Mouse (Mus musculus) forebrain, postnatal 0 days (tissue): ENCODE measurements at regions not wholly inside any gene's neighbourhood (a gene's known extent, or its start where the extent isn't known, plus 50 kb on each side); places are given as distances from the start of the nearest gene placed in this dataset.

Source experiments
- ATAC-seq: fragments of 200-750 bp; cut with Nextera tagmentation; 2 replicates; pipeline ENCODE4 v1.8.0; 2017; ENCODE audit warnings: mild to moderate bottlenecking, moderate library complexity
- DNase-seq: peaks from one replicate; pipeline ENCODE4 v3.0.0-alpha.2; 2015
- H3K27ac ChIP-seq: fragments of 300-500 bp; sonication (generic); 2 replicates; pipeline ENCODE4 v1.5.1; 2014; ENCODE audit warnings: low read depth, mild to moderate bottlenecking, antibody characterized with exemption, low read length, moderate library complexity, mixed read lengths
- H3K27me3 ChIP-seq: fragments of 300-500 bp; sonication (generic); 2 replicates; pipeline ENCODE4 v1.6.1; 2014; ENCODE audit warnings: mild to moderate bottlenecking, low read length, mixed read lengths; ENCODE audit not compliant: insufficient read depth
- H3K36me3 ChIP-seq: fragments of 300-500 bp; sonication (generic); 2 replicates; pipeline ENCODE4 v1.6.1; 2014; ENCODE audit warnings: mild to moderate bottlenecking, moderate library complexity; ENCODE audit not compliant: insufficient read depth
- H3K4me1 ChIP-seq: fragments of 300-500 bp; sonication (generic); 2 replicates; pipeline ENCODE4 v1.6.1; 2014; ENCODE audit warnings: antibody characterized with exemption; ENCODE audit not compliant: insufficient read depth
- H3K4me2 ChIP-seq: fragments of 300-500 bp; sonication (generic); 2 replicates; pipeline ENCODE4 v1.6.1; 2014; ENCODE audit warnings: low read depth, mild to moderate bottlenecking, moderate library complexity
- H3K4me3 ChIP-seq: fragments of 300-500 bp; sonication (generic); 2 replicates; pipeline ENCODE4 v1.5.1; 2014; ENCODE audit warnings: low read depth, low read length, mixed read lengths
- H3K9ac ChIP-seq: fragments of 300-500 bp; sonication (generic); 2 replicates; pipeline ENCODE4 v1.6.1; 2014; ENCODE audit warnings: mild to moderate bottlenecking
- H3K9me3 ChIP-seq: fragments of 300-500 bp; sonication (generic); 2 replicates; pipeline ENCODE4 v1.6.1; 2016; ENCODE audit warnings: low read length
- CTCF ChIP-seq: sonication (generic); IDR thresholded peaks from 2 replicates; pipeline ENCODE4 v1.5.1; 2016; ENCODE audit warnings: antibody characterized with exemption, control low read depth, low read depth
- WGBS: fragments of 180-500 bp; shearing (Covaris S2); extraction: QIAGEN DNeasy Blood & Tissue Kit; methylation state at CpG from one replicate; pipeline ENCODE4 v1.1.7; 2014; 5-methylcytosine and 5-hydroxymethylcytosine counted together

DNA sequence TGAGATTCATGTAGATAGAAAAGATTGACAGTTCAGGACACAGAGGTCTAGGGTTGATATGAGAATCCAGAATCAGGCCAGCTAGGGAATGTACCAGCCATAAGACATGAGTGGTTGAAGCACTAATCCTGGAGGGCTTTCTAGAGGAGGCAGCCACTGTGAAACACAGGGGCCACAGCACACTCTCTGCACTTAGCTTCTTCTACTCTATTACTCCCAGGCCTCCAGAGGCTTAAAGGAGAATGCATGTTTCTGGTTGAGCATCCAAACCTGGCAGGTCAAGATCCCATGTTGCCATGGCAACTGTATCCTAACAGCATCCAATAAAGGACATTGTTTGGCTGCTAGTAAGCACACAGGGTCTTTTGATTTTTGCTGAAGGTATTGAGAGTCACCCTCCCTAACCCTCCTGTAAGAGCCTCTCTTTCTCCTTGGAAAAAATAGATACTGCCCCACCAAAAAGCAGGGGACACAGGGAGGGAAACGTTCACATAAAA lies 76.9 kb upstream of the Pcbd1 start:
- no peak overlapping the region for H3K4me3 ChIP-seq
- no peaks in the 10 kb centered on the region for H3K9me3 ChIP-seq
- H3K27me3 ChIP-seq: no peaks in the 10 kb centered on the region
- peak; percentile 46 for ATAC-seq
- peak; percentile 49 for DNase-seq
- WGBS: 13% methylated on average over 1 of the region's 1 CpGs
- H3K36me3 ChIP-seq: no peaks in the 10 kb centered on the region
- no peak for TF ChIP-seq CTCF
- no peak overlapping the region for H3K4me2 ChIP-seq
- no peak overlapping the region for H3K9ac ChIP-seq
- H3K4me1 ChIP-seq: no peaks in the 10 kb centered on the region
- no peak overlapping the region for H3K27ac ChIP-seq

DNA sequence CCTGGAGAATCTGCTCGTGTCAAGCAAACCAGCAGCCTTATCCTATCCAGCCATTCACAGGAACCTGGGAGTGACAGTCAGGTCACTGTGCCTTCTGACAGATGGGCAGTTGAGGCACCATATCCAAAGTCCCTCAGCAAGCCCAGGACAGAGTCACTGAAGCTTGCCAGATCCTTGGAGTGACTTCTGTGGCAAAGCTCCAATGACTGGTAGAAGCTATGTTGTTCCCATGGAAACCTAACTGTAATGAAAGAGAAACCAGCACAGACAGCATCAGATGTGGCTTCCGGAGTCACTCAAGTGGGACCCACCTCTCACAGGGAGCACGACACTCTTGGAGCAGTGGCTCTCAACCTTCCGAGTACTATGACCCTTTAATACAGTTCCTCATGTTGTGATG lies 78.4 kb upstream of the Pcbd1 start:
- H3K4me2 ChIP-seq: no peak overlapping the region
- H3K4me3 ChIP-seq: no peak overlapping the region
- DNase-seq: peak; percentile 65
- ATAC-seq: peak; percentile 76
- H3K4me1 ChIP-seq: no peaks in the 10 kb centered on the region
- H3K27ac ChIP-seq: no peak overlapping the region
- TF ChIP-seq CTCF: no peak
- WGBS: 59% methylated on average over 4 of the region's 4 CpGs
- no peaks in the 10 kb centered on the region for H3K27me3 ChIP-seq
- H3K9me3 ChIP-seq: no peaks in the 10 kb centered on the region
- H3K9ac ChIP-seq: no peak overlapping the region
- H3K36me3 ChIP-seq: no peaks in the 10 kb centered on the region

DNA sequence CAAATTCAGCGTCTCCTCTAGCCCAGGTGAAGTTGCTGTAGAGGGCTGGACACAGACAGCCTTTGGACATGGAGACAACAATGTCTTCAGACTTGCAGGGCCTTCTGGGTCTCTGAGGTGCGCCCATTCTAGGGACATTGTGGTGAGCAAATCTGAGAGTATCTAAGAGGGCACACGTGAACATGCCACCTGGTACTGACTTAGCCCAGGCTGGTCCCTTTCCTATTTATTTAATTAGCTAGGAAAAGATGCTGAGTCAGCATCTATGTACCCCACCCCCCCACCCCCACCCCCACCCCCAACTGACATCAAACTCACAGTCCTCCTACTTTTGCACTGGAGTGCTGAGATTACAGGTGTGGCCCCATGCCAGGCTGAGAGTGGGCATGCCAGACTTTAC lies 81.7 kb upstream of the Pcbd1 start:
- TF ChIP-seq CTCF: no peak
- no peak overlapping the region for H3K4me2 ChIP-seq
- WGBS: 91% methylated on average over 3 of the region's 3 CpGs

DNA sequence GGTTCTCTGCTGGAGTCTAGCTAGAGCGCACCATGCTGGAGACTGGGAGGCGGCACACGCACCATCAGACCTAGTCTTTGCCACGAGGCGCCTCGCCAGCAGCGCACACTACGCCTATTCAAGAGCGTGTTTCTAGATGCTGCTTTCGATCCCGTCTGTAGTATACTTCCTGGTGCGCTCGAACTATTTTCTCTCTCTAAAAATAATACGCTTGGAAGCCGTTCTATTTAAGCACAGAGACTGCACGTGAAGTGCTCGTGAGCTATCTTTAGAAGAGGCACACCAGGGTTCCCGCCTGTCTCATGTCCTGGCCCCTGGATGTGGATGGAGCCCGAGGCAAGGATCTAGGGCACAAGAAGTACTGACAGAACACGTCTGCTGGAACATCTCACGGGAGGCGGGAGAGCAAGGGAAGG lies 87.4 kb upstream of the Pcbd1 start:
- no peak; the same call in 1 of the 2 replicates for ATAC-seq

More for the DNA sequence above, 81.7 kb upstream of the Pcbd1 start:
- no peaks in the 10 kb centered on the region for H3K36me3 ChIP-seq
- H3K9me3 ChIP-seq: no peaks in the 10 kb centered on the region
- no peak overlapping the region for H3K9ac ChIP-seq
- H3K4me3 ChIP-seq: no peak overlapping the region
- ATAC-seq (no peak), DNase-seq (no peak)
- H3K27me3 ChIP-seq: no peaks in the 10 kb centered on the region
- no peak overlapping the region for H3K27ac ChIP-seq
- H3K4me1 ChIP-seq: no peaks in the 10 kb centered on the region

DNA sequence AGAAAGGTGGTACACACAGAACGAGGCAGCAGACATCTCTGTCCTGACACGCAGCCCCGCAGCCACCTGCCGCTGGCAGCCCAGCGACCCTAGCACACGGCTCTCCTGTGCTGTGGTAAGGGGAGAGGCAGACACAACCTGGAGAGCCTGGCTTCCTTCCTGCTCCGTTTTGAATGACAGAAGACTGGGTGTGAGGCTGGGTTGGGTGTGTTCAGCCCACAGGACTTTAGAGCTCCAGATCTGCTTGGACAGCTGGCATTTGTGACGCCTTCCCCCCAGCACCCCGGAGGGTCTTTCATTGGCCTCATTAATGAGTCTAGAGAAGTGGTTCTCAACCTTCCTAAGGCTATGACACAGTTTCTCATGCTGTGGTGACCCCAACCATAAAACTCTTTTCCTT lies 91.7 kb upstream of the Pcbd1 start:
- no peak overlapping the region for H3K4me3 ChIP-seq
- no peak overlapping the region for H3K4me2 ChIP-seq
- no peak for DNase-seq
- H3K4me1 ChIP-seq: no peaks in the 10 kb centered on the region
- H3K27me3 ChIP-seq: no peaks in the 10 kb centered on the region
- no peak for TF ChIP-seq CTCF
- no peak overlapping the region for H3K9ac ChIP-seq
- 66% methylated on average over 9 of the region's 9 CpGs for WGBS
- no peak for ATAC-seq
- no peak overlapping the region for H3K27ac ChIP-seq
- H3K36me3 ChIP-seq: no peaks in the 10 kb centered on the region
- H3K9me3 ChIP-seq: 0 out of 2 replicates have a peak, but pooled peaks cover 6% of the 10 kb centered on the region

More for the DNA sequence above, 87.4 kb upstream of the Pcbd1 start:
- H3K27me3 ChIP-seq: no peaks in the 10 kb centered on the region
- H3K4me2 ChIP-seq: no peak overlapping the region
- H3K36me3 ChIP-seq: no peaks in the 10 kb centered on the region
- H3K4me3 ChIP-seq: no peak overlapping the region
- DNase-seq: no peak
- H3K9me3 ChIP-seq: no peaks in the 10 kb centered on the region
- no peak overlapping the region for H3K27ac ChIP-seq
- no peak overlapping the region for H3K9ac ChIP-seq
- no peaks in the 10 kb centered on the region for H3K4me1 ChIP-seq
- no peak for TF ChIP-seq CTCF
- 88% methylated on average over 22 of the region's 22 CpGs for WGBS

DNA sequence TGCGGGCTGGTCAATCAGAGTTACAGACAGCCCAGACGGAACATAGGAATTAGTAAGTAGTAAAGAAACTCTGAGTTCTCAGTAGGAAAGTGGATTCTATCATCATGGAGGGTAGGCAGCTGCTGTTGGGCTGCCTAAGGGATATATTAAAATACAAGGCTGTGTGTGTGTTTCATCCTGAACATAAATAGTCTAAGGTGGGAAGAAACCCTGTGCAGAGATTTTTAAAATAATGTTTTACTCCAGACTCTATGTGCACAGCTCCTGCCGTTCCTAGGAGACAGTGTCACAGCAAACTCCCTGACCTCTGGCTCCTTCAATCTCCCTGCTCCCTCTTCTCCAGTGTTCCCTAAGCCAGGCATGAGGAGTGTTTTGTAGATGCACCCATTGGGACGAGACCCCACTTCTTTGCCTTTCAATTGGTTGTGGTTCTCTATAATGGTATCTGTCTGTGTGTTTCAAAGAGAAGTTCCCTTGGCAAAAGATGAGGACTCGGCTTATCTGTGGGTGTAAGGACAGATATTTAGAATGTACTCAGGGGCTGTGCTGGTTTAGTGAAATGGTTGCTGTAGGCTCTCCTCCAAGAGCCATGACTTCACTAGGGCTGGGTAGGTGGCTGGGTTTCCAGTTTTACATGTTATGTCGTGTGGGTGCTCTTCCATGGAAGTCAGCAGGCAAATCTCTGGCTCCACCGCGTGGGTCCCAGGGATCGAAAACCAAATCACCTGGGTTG lies 93.1 kb upstream of the Pcbd1 start:
- Histone ChIP-seq H3K4me1 (no peaks in the 10 kb centered on the region), H3K27me3 (no peaks in the 10 kb centered on the region), H3K27ac (no peak overlapping the region), H3K36me3 (no peaks in the 10 kb centered on the region), H3K9ac (no peak overlapping the region), H3K4me2 (no peak overlapping the region), H3K9me3 (0 out of 2 replicates have a peak, but pooled peaks cover 6% of the 10 kb centered on the region), H3K4me3 (no peak overlapping the region)
- 88% methylated on average over 9 of the region's 9 CpGs for WGBS
- DNase-seq: no peak
- TF ChIP-seq CTCF: no peak
- ATAC-seq: no peak

DNA sequence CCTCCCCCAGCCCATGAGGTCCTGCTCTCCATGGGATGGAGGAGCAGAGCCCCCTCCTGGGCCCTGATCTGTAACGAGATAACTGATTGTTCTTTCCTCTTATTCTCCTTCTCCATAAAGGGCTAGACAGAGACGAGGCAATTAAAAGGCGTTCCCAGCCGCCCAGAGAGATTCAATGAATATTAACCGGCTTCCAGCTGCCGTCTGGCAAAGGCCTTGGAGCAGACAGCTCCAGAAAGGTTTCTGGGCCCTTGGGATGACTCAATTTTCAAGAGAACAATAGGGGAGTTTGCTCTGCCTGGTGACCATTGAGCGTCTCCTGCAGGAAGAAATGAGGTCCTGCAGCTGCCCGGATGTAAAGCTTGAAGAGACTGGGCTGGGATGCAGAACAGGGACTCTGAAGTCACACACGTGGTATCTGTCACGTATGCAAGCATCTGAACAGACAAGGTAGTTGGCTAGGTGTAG lies 104.0 kb upstream of the Pcbd1 start:
- Histone ChIP-seq H3K9ac (no peak overlapping the region), H3K27ac (no peak overlapping the region), H3K27me3 (no peaks in the 10 kb centered on the region), H3K9me3 (no peaks in the 10 kb centered on the region), H3K4me1 (no peaks in the 10 kb centered on the region), H3K4me3 (no peak overlapping the region), H3K36me3 (no peaks in the 10 kb centered on the region), H3K4me2 (no peak overlapping the region)
- TF ChIP-seq CTCF: peak; percentile 59
- DNase-seq: peak; percentile 52
- WGBS: 8% methylated on average over 10 of the region's 10 CpGs
- ATAC-seq: peak; percentile 66; the same call in 1 of the 2 replicates
